Mouse (Mus musculus) intestine, postnatal 0 days (tissue): Measurements from ENCODE around the gene Sh3gl3. TPM values are rescaled to one million over a fixed set of nuclear protein-coding genes. Genes with fewer than 3 reads are reported as not detected.
A peak's percentile ranks its signal among the peaks of the same experiment; 100 is the strongest.
"Not testable (repeated sequence)": the region's sequence is repeated elsewhere in the genome, so short reads cannot be mapped to it uniquely, and the experiment has no call there.

Experiments
- ATAC-seq: fragments of 200-750 bp; cut with Nextera tagmentation; 2 replicates; pipeline ENCODE4 v1.8.0; 2017; ENCODE audit warnings: mild to moderate bottlenecking, moderate TSS enrichment, moderate library complexity
- H3K27ac ChIP-seq: fragments of 300-500 bp; sonication (generic); 2 replicates; pipeline ENCODE4 v1.5.1; 2014; ENCODE audit warnings: mild to moderate bottlenecking, low read depth, low read length, moderate library complexity
- H3K27me3 ChIP-seq: fragments of 300-500 bp; sonication (generic); replicated peaks from 2 replicates; pipeline ENCODE4 v1.6.1; 2014; ENCODE audit warnings: low read length, mixed read lengths; ENCODE audit not compliant: control insufficient read depth, insufficient read depth
- H3K36me3 ChIP-seq: fragments of 300-500 bp; sonication (generic); 2 replicates; pipeline ENCODE4 v1.6.1; 2014; ENCODE audit warnings: mild to moderate bottlenecking, moderate library complexity; ENCODE audit not compliant: control insufficient read depth, insufficient read depth
- H3K4me1 ChIP-seq: fragments of 300-500 bp; sonication (generic); replicated peaks from 2 replicates; pipeline ENCODE4 v1.6.1; 2014; ENCODE audit warnings: antibody characterized with exemption, low read length, mixed read lengths; ENCODE audit not compliant: control insufficient read depth, insufficient read depth
- H3K4me2 ChIP-seq: fragments of 300-500 bp; sonication (generic); replicated peaks from 2 replicates; pipeline ENCODE4 v1.6.1; 2014; ENCODE audit warnings: low read depth, mild to moderate bottlenecking, moderate library complexity
- H3K4me3 ChIP-seq: fragments of 300-500 bp; sonication (generic); 2 replicates; pipeline ENCODE4 v1.5.1; 2014; ENCODE audit warnings: low read depth, low read length
- H3K9ac ChIP-seq: fragments of 300-500 bp; sonication (generic); 2 replicates; pipeline ENCODE4 v1.6.1; 2014; ENCODE audit warnings: mild to moderate bottlenecking, low read depth, low read length
- H3K9me3 ChIP-seq: fragments of 300-500 bp; sonication (generic); 2 replicates; pipeline ENCODE4 v1.6.1; 2016; ENCODE audit warnings: mixed run types; ENCODE audit not compliant: control insufficient read depth
- CTCF ChIP-seq: sonication (generic); IDR thresholded peaks from 2 replicates; pipeline ENCODE4 v1.5.1; 2016; ENCODE audit warnings: low read depth, mild to moderate bottlenecking, control low read depth, antibody characterized with exemption, moderate library complexity
- WGBS: fragments of 180-500 bp; shearing (Covaris S2); extraction: QIAGEN DNeasy Blood & Tissue Kit; methylation state at CpG from one replicate; pipeline ENCODE4 v1.1.7; 2014; 5-methylcytosine and 5-hydroxymethylcytosine counted together
- polyA plus RNA-seq: library from polyadenylated mRNA; unstranded; fragments of >200 nt; fragmentation: Nextera tagmentation; extraction: Ambion mirVana; gene quantifications from 2 replicates; pipeline ENCODE4 v1.2.1, GENCODE M21; 2015

Gene Sh3gl3
- polyA plus RNA-seq, 1 experiment from 2014 or later: 8.7 TPM

DNA sequence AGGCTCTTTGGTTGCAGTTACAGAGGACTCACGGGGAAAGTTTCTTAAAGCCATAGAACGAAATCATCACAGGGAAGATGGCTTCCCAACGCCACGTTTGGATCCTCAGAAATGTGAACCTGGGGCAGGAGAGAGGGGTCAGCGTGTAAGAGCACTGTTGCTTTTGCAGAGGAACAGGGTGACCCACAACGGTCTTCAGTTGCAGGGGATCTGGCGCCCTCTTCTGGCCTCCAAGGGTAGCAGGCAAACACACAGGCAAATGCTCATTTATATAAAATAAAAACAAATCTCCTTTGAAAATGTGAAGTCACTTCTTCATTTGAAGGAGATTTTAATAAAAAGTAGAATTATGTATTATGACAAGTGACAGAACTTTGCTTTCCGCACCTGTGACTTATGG, 89.5 kb downstream of the Sh3gl3 start:
- Histone ChIP-seq H3K4me1 (no peaks in the 10 kb centered on the region), H3K27me3 (no peaks in the 10 kb centered on the region), H3K4me3 (no peak overlapping the region), H3K36me3 (no peaks in the 10 kb centered on the region), H3K4me2 (no peak overlapping the region), H3K9ac (no peak overlapping the region), H3K27ac (no peak overlapping the region), H3K9me3 (no peaks in the 10 kb centered on the region)
- peak; percentile 89 for TF ChIP-seq CTCF
- 22% methylated on average over 8 of the region's 8 CpGs for WGBS
- no peak for ATAC-seq

DNA sequence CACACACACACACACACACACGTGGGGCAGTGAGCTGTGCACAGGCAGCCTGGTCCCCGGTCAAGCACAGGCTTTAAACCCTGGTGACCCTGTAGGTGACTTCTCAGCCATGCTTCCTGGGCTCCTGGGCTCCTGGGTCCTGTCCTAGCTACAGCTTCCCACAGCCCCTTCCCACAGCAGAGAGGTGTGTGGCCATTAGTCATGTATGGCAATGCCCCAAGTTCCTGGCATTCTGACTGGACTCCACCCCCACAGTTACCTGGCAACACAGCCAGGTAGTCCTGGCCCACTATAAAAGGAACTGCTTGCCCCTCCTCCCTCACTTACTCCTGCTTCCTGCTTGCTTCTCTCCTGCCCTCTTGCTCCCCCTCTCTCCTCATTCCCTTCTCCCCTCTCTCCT, 90.5 kb downstream of the Sh3gl3 start:
- no peak for TF ChIP-seq CTCF
- 44% methylated on average over 2 of the region's 2 CpGs for WGBS
- Histone ChIP-seq H3K4me3 (no peak overlapping the region), H3K36me3 (no peaks in the 10 kb centered on the region), H3K27me3 (no peaks in the 10 kb centered on the region), H3K9ac (no peak overlapping the region), H3K4me2 (no peak overlapping the region), H3K4me1 (no peaks in the 10 kb centered on the region), H3K27ac (no peak overlapping the region), H3K9me3 (no peaks in the 10 kb centered on the region)
- ATAC-seq: no peak

DNA sequence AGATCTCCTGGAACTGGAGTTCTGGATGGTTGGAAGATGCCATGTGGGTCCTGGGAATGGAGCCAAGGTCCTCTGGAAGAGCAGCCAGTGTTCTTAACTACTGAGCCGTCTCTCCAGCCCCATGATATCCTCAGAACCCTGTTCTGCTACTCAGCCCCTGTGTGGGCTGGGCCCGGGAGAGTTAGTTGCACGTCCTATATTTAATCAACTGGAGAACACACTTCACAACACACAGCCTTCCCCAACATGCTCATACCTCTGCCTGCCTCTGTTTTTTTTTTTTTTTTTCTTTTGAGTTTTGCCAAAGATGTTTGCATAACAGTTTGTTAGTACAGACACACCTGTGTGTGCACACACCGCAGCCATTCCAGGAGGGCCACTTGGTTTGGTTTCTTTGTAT, 91.7 kb downstream of the Sh3gl3 start:
- Histone ChIP-seq H3K4me3 (no peak overlapping the region), H3K4me2 (no peak overlapping the region), H3K36me3 (no peaks in the 10 kb centered on the region), H3K4me1 (no peaks in the 10 kb centered on the region), H3K9ac (no peak overlapping the region), H3K27ac (no peak overlapping the region), H3K9me3 (no peaks in the 10 kb centered on the region), H3K27me3 (no peaks in the 10 kb centered on the region)
- no peak for TF ChIP-seq CTCF
- WGBS: 64% methylated on average over 4 of the region's 4 CpGs
- no peak for ATAC-seq

DNA sequence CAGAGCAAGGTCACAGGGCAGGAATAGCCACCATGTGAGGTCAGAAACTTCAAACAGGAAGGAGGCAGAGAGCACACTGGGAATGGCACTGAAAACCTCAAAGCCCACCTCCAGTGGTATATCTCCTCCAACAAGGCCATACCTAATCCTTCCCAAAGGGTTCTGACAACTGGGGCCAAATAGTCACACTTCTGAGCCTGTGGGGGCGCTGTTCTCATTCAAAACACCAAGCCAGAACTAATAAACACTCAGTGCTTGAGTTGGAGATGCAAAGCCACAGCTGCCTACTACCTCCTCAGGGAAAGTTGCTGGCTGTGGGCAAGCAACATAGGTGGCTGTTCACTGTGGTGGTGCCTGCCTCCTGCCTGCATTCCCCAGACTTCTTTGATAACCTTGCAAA, 96.3 kb downstream of the Sh3gl3 start:
- Histone ChIP-seq H3K9me3 (no peaks in the 10 kb centered on the region), H3K4me2 (no peak overlapping the region), H3K9ac (no peak overlapping the region), H3K27ac (no peak overlapping the region), H3K4me3 (no peak overlapping the region), H3K27me3 (no peaks in the 10 kb centered on the region), H3K4me1 (no peaks in the 10 kb centered on the region), H3K36me3 (no peaks in the 10 kb centered on the region)
- WGBS: 26% methylated on average over 1 of the region's 1 CpGs
- no peak for ATAC-seq
- peak; percentile 54 for TF ChIP-seq CTCF

DNA sequence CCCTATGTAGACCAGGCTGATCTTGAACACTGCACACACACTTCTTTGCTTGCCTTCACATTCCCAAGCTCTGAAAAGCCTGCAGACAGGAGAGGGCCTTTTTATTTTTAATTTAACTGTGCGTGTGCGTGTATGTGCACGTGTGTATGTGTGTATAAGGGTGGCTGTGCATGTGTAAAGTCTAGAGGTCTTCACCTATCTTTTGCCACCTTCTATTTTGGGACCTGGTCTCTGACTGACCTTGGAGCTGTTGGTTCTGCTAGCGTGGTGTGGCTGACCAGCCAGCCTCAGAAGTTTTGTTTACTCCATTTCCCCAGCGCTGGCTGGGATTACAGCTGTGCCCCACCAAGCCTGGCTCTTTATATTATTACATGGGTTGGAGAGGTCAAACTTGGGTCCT, 98.1 kb downstream of the Sh3gl3 start:
- no peaks in the 10 kb centered on the region for H3K27me3 ChIP-seq
- H3K4me3 ChIP-seq: no peak overlapping the region
- no peak overlapping the region for H3K9ac ChIP-seq
- no peaks in the 10 kb centered on the region for H3K4me1 ChIP-seq
- no peak overlapping the region for H3K27ac ChIP-seq
- ATAC-seq: no peak
- no peak for TF ChIP-seq CTCF
- no peaks in the 10 kb centered on the region for H3K9me3 ChIP-seq
- H3K36me3 ChIP-seq: no peaks in the 10 kb centered on the region
- 69% methylated on average over 5 of the region's 5 CpGs for WGBS
- H3K4me2 ChIP-seq: no peak overlapping the region

DNA sequence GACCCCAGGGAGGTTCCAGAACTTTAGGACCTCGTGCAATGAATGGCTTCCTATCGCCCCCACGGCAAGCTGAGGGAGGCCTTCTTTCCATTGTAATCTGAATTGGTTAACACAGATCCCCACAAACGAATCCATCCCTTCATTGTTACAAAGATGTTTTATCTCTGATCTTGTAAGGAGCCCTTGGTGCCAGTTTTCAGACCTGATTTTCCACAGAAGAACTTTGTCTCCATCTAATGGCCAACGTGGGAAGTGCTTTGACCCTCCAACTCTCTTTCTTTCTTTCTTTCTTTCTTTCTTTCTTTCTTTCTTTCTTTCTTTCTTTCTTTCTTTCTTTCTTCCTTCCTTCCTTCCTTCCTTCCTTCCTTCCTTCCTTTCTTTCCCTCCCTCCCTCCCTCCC, 99.2 kb downstream of the Sh3gl3 start:
- H3K27me3 ChIP-seq, H3K9ac ChIP-seq, H3K4me3 ChIP-seq, ATAC-seq, H3K4me2 ChIP-seq, H3K9me3 ChIP-seq, H3K27ac ChIP-seq, H3K36me3 ChIP-seq, H3K4me1 ChIP-seq: not testable (repeated sequence)
- WGBS: 23% methylated on average over 5 of the region's 5 CpGs
- TF ChIP-seq CTCF: peak; percentile 82

DNA sequence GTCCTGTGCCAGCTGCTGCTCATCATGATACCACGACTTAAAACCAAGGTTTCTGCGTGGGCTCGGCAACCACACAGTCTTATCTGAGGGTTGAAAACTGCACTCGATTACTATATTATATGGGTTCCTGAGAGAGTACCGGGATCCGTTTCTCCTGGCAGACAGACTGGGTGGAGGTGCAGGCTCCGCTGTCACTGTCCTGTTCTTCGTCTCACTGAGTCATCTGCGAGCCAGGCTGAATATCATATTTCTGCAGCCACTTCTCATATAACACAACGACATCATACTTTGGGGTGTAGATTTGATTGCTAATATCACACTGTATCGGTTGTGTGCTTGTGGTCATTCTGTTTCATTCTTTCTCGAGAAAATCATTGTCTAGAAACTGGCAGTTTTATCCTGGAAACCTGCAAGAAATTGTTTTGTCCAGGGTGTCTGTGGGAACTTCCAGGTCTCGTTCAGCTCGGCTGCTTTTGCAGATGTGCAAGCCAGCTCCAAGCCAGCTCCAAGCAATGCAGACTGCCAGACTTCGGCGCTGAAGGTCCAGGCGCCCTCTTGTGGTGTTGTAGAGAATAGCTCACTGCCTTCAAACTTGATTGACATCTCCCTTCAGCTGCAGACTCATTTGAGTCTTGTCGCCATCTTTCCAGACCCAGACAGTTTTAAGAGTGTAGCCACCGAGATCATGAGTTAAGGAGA, 100.5 kb downstream of the Sh3gl3 start:
- Histone ChIP-seq H3K4me3 (no peak overlapping the region), H3K27ac (no peak overlapping the region), H3K36me3 (no peaks in the 10 kb centered on the region), H3K27me3 (no peaks in the 10 kb centered on the region), H3K9ac (no peak overlapping the region), H3K4me1 (no peaks in the 10 kb centered on the region), H3K9me3 (no peaks in the 10 kb centered on the region), H3K4me2 (no peak overlapping the region)
- WGBS: 44% methylated on average over 19 of the region's 19 CpGs
- TF ChIP-seq CTCF: peak; percentile 81
- ATAC-seq: no peak; the same call in 1 of the 2 replicates
